Mouse (Mus musculus) left cerebral cortex, adult 9 months (tissue): Measurements from ENCODE around the gene Ensa.

Source experiments
- DNase-seq, 2 experiments: peaks; one replicate each; pipeline ENCODE4 v3.0.0; 2022; ENCODE audit warnings: low spot score in 2 of 2

Ensa gene

DNA sequence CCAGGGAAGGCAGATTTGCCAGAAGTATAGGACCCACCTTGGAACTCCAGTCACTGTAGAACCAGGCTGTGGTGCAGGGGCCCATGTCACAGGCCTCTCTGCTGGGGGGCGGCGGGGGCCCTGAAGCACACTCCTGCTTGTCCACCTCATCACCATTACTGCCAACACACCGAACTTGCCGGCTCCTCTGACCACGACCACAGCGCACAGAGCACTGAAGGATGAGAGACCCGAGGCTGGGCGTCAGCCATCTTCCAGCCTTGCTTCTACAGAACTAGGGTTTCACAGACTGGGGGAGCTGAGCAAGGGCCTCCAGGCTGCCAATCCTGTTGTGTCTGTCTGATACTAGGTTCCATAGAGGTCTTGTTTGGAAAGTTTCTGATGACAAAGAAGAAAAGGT, 54.8 kb downstream of the Ensa start:
- DNase-seq, result no peak

DNA sequence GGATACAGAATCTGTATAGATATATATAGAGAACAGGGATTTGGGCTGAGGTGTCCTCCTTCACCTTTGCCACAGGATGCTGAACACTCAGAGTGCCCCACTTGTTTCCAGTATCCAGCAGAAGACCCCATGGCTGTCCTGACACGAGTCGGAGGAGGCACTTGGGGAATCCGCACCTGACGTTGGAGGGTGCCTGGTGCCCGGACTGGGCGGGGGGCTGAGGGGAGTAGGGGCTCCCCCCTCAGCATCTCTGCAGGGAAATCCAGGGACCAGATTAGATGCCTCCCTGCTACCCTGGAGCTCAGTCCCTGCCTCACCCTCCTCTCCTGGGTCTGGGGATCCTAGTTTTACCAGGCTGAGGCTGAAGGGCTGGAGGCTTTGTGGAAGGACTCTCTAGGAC, 55.9 kb downstream of the Ensa start:
- no peak for DNase-seq

DNA sequence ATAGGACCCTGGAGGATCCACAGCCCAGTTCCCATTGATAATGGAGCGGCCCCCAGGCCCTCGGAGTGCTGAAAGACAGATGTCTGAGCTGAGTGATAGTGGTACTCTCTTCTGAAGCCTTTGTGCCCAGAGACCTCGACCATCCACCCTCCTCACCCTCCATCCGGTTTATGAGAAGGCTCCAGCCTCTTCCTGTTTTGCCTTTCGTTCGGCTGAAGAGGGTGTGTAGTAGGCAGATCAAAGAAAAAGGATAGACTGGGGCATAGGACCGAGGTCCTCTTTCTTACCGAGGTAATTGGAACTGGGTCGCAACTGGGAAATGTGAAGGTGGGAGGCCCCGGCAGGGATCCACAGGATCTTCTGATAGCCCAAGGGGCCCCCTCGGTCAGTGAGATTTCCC, 56.6 kb downstream of the Ensa start:
- no peak for DNase-seq
